Comparison of ENCODE assay signal across 9 mouse cellular contexts in the genomic region with DNA sequence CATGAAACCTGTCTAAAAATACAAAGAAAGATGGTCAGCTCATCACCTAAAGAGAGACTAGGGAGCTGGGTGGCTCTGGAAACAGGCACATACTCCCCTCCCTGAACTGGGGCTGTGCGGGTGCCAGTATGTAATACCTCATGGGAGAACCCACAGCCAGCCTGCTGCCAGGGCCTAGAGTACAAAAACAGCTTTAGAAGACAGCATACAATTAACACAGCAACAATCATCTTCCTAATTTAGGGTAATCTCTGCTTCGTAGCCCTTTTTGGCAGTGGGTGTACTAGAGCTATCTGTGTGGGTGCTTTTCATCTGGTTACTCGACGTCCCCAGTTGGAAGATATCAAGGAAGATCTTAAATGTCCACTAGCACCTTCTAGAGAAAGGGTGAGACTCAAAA.
DNase-seq lines count a peak whose midpoint lies in the region; ATAC-seq and TF ChIP-seq lines count a peak whose summit lies in the region.
"Had no signal": no experiment of that assay in that cellular context is flagged by ENCODE, and none has a peak within 500 bp of the region (broad histone marks: within the 10 kb centered on the region; RNA-seq: fewer than 3 reads in every experiment).

No protein-coding gene starts in this region.

- no peak overlapping the region for H3K4me2 ChIP-seq in midbrain, embryonic 14.5 days (ENCODE audit: low read length)
- no peak overlapping the region for H3K4me2 ChIP-seq in midbrain, embryonic 13.5 days (replicated peaks)

- no peak for TF ChIP-seq POLR2A in heart, adult 2 months (IDR thresholded peaks at IDR 0.05; ENCODE audit: insufficient read depth, low read depth, low read length)

- WGBS in heart, adult 2 months: 51% methylated on average over 4 of the region's 4 CpGs
- WGBS in midbrain, embryonic 14.5 days: 87% methylated on average over 4 of the region's 4 CpGs
- 84% methylated on average over 4 of the region's 4 CpGs for WGBS in midbrain, embryonic 13.5 days

- H3K27ac ChIP-seq in heart, adult 2 months: peak overlapping the region; percentile 90
- H3K27ac ChIP-seq in midbrain, embryonic 14.5 days (replicated peaks; ENCODE audit: low read depth, low read length): 0 out of 2 replicates have a peak overlapping the region, but pooled peaks have one; percentile 13
- no peak overlapping the region for H3K27ac ChIP-seq in midbrain, embryonic 13.5 days

- intact Hi-C loops in heart, adult 2 months (cut with DNase I): loop anchor here (10.0 kb wide), 1 partner anchor 355 kb away; no protein-coding TSS in a partner anchor

- peaks cover 6% of the 10 kb centered on the region for H3K79me2 ChIP-seq in heart, adult 2 months (replicated peaks; ENCODE audit: control insufficient read depth, insufficient read depth, low read length)

- no peak for DNase-seq in heart, adult 2 months
- DNase-seq in heart, postnatal 4 days: no peak
- no peak for DNase-seq in midbrain, embryonic 14.5 days
- DNase-seq in left cerebral cortex, adult 18-20 months (ENCODE audit: low spot score in 2 of 2): peak; percentile 32 to 52
- DNase-seq in adipocyte (ENCODE audit: low spot score): no peak
- no peak for DNase-seq in testis, postnatal 10 days (ENCODE audit: low spot score)
- DNase-seq: thymus, adult 2 months had no signal

- no peak for TF ChIP-seq CTCF in heart, adult 2 months (IDR thresholded peaks at IDR 0.05)

- H3K27me3 ChIP-seq in heart, adult 2 months (ENCODE audit: control insufficient read depth, insufficient read depth, low read length): no peaks in the 10 kb centered on the region
- no peaks in the 10 kb centered on the region for H3K27me3 ChIP-seq in midbrain, embryonic 14.5 days (ENCODE audit: control insufficient read depth, insufficient read depth, low read length)
- H3K27me3 ChIP-seq in midbrain, embryonic 13.5 days: no peaks in the 10 kb centered on the region
- H3K27me3 ChIP-seq: megakaryocyte, embryonic 14.5 days had no signal

- H3K4me1 ChIP-seq in heart, adult 2 months (ENCODE audit: control insufficient read depth, insufficient read depth, low read length): peaks cover 30% of the 10 kb centered on the region
- H3K4me1 ChIP-seq in midbrain, embryonic 14.5 days (ENCODE audit: control insufficient read depth, insufficient read depth, low read length): no peaks in the 10 kb centered on the region
- peaks cover 15% of the 10 kb centered on the region for H3K4me1 ChIP-seq in midbrain, embryonic 13.5 days (replicated peaks)

- TF ChIP-seq EP300 in heart, adult 2 months (IDR thresholded peaks at IDR 0.05; ENCODE audit: insufficient read depth, low read depth, low read length): no peak

- H3K4me3 ChIP-seq in heart, adult 2 months: no peak overlapping the region
- H3K4me3 ChIP-seq in midbrain, embryonic 14.5 days (replicated peaks; ENCODE audit: low read depth, low read length): no peak overlapping the region
- H3K4me3 ChIP-seq in midbrain, embryonic 13.5 days (replicated peaks): no peak overlapping the region

- ATAC-seq in midbrain, embryonic 14.5 days (ENCODE audit: low FRiP score, low TSS enrichment): no peak
- ATAC-seq in midbrain, embryonic 13.5 days: no peak

- no peaks in the 10 kb centered on the region for H3K9me3 ChIP-seq in midbrain, embryonic 14.5 days (ENCODE audit: control insufficient read depth, low read length)
- H3K9me3 ChIP-seq in midbrain, embryonic 13.5 days: no peaks in the 10 kb centered on the region
- H3K9me3 ChIP-seq: megakaryocyte, embryonic 14.5 days had no signal

- peaks cover 9% of the 10 kb centered on the region for H3K36me3 ChIP-seq in heart, adult 2 months (ENCODE audit: control insufficient read depth, insufficient read depth, low read length)
- no peaks in the 10 kb centered on the region for H3K36me3 ChIP-seq in midbrain, embryonic 14.5 days (ENCODE audit: control insufficient read depth, insufficient read depth, low read length)
- no peaks in the 10 kb centered on the region for H3K36me3 ChIP-seq in midbrain, embryonic 13.5 days

- peak overlapping the region; percentile 30; the same call in 1 of the 2 replicates for H3K9ac ChIP-seq in heart, adult 2 months (ENCODE audit: low read depth, low read length)
- H3K9ac ChIP-seq in midbrain, embryonic 14.5 days (replicated peaks; ENCODE audit: low read length): no peak overlapping the region
- no peak overlapping the region for H3K9ac ChIP-seq in midbrain, embryonic 13.5 days (replicated peaks)

Comparison
In these comparisons a context has a peak if more than half of its experiments do, and no peak if none do; other contexts are left out.
1. DNase-seq: peak in left cerebral cortex, adult 18-20 months (2 of 2); none in heart, adult 2 months (0 of 2), heart, postnatal 4 days (single experiment), midbrain, embryonic 14.5 days (single experiment), adipocyte (single experiment) and testis, postnatal 10 days (single experiment).